Mouse (Mus musculus) heart, adult 18-20 months (tissue): ENCODE measurements around the gene Otp. TPM values are rescaled to one million over a fixed set of nuclear protein-coding genes. Genes with fewer than 3 reads are reported as not detected.

Source experiments
- DNase-seq, 2 experiments: peaks; one replicate each; pipeline ENCODE4 v3.0.0; 2021 to 2022; ENCODE audit warnings: mixed read lengths in 1 of 2
- total RNA-seq, 2 experiments: library from RNA; stranded (reverse); gene quantifications; 2 replicates each; pipeline ENCODE4 v1.2.3; 2021

The Otp gene
- total RNA-seq, 2 experiments from 2014 or later: not detected

DNA sequence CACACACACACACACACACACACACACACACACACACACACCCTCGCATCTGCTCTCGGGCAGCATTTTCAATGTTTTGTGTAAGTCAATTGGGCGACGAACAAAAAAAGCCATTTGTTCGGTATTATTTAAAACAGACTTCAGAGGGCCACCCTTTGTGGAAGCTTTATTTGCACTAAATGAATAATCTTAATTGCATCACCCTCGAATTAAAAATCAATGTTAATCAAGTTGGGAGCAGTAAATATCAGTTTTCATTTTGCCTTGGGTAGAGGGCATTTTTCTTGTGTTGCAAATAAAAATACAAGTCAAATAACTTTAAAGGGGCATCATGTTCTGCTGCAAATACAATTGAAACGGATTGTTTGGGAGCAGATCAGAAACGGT lies 1.4 kb upstream of the Otp start:
- no peak for DNase-seq

DNA sequence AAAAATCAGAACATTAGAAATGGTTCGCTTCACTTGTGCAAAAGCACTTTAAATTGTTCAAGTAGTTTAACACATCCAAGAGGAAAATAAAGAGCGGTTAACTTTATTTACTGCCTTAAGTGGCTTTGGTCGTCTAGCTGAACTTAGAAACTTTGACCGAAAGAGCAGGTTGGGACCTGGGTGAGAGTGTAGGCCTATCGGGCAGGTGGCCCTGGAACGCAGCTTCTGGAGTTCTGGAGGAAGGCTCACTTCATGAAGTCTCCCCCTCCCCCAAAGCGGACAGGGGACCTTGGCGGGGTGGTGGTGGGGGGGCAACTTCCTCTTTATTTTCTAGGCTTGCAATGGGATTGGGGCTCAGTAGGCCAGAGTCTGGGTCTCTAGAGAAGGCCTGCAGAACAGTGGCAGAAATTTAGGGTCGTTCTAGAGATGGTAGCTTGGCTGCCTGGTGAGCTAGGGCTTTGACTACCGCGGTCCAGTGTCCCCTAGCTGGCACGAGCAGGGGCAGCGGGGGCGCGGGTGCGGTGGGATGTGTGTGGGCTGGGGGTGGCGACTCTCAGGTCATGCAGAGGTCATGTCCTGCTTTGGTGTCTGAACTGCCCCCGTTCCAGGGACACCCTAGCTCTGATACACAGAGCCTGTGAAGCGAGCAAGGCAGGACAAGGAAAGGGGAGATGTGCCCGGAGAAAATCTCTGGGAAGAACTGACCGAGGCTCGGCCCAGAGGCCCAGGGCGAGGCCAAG lies 576 bp upstream of the Otp start:
- no peak for DNase-seq

DNA sequence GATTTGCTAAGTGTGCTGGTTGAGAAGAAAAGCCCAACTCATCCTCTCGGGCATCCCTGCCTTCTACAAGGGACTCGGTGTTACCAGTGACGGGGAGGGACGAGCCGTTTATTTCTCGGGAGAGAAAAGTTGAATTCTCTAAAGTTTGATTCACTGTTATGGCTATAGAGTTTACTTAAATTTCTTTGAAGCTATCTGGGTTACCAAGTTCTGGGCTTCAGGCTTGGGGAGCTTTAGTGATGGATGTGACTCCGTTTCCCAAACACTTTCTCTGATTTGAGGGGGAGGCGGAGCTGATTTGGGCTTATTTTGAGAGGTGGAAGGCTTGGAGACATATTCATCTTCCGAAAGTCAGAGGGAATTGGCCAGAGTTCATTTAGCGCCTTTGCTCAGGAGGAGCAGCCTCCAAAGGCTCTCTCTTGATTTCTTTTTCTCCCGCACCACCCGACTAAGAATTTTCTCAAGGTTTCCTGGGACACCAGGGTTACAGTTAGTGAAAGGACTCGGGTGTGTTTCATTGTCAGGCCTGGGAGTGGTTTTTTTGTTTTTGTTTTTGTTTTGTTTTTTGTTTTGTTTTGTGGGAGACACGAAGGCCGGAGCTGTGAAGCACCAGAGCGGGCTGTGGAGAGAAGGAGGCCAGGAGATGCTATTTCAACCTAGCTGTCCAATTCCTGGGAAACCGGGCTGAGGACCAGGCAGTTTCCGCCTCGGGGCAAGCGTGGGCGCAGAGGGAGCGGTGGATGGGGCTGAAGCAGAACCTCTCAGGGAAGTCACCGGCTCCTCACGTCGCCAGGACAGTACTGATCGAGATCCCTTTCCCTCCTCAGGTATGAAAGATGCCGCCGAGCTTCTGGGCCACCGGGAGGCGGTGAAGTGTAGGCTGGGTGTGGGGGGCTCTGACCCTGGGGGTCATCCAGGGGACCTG lies 1.1 kb downstream of the Otp start:
- no peak for DNase-seq

DNA sequence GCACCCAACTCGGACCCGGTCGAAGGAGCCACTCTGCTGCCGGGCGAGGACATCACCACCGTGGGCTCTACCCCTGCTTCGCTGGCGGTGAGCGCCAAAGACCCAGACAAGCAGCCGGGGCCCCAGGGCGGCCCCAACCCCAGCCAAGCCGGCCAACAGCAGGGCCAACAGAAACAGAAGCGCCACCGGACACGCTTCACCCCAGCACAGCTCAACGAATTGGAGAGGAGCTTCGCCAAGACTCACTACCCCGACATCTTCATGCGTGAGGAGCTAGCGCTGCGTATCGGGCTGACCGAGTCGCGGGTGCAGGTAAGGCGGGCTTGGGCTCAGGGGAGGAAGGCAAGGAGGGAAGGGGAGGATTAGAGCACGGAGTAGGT lies 1.8 kb downstream of the Otp start:
- no peak for DNase-seq

DNA sequence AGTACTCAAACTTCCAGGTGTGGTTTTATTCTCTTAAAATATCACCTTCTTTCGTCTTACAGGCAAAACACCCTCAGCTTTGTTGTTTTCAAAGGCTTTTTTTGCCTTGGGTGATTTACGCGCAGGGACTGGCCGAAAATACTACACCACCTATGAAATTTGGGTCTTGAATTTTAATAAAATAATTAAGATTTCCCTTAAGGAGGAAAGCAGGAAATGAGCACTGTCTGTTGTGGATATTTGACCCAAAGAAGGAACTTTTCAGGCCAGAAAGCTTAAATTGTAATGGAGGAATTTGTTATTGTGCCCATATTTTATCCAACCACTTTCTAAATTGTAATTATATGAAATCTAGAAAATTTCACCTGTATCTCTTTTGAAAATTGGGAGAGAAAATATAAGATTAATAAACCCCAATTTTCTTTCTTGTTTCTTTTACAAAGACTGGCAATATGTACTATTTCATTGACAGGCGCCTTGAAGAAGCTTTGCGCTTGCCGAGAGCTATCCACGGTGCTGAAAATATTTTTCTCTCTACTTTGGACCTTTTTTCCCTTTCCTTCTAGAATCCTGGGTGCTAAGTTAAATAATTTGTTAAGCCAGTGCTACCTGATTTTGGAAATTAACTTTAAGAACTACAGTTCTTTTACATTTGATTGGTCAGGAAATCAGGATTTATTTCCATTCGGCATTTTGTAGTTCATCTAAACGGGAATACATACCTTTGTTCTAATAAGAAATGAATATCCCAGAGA lies 2.8 kb downstream of the Otp start:
- no peak for DNase-seq

DNA sequence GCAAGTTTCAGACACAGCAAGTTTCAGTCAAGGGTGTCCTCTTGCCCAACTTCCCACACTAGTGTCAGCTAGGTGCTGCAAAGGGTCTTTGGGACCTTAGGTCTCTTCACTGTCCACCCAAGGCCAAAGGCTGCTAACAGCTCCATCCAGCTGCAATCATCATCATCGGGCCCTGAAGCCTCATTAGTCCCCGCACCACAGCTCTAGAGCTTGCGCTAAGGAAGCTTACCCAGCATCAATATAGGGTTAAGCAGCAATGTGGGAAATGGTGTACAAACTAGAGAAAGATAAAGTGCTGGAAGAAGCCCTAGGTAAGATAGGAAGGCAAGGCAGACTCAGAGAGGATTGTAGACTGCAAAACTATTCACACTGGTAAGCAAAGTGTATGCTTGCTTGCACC lies 5.8 kb downstream of the Otp start:
- DNase-seq: no peak

DNA sequence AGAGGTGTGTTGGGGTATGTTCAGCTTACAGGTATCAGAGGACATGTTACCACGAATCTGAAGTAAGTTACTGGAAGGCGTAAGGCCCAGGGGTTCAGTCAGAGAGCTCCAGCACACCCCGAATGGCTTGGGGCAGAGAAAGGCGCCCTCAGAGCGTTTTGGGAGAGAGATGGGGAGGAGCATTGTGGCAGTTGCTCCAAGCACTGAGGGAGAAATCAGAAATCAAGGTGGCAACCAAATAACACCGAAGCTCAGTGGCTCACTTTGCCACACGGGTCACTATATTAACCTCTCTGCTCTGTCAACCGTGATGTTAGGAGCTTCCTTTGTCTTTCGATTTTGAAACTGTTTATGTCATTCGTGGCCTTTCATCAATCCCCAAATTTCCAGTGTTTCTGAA lies 6.8 kb downstream of the Otp start:
- no peak for DNase-seq

DNA sequence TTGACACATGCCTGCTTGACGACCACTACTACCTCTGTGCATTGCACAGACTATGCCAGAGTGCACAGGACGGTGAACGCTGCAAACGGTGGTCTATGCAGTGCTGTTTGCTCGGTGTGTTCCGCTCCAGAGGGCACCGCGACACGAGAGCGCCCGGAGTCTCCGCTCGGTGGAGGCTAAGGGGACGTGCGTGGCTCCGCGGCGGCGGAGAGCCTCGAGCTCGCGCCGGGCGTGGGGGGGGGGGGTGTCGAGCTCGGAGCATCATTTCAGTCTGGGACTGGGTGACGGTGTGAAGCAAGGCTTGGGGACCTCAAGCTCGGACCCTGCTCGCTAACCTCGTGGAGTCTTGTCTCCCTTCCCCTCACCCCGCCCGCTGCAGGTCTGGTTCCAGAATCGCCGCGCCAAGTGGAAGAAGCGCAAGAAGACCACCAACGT lies 7.3 kb downstream of the Otp start:
- DNase-seq: peak in 1 of 2 experiments; percentile 4

DNA sequence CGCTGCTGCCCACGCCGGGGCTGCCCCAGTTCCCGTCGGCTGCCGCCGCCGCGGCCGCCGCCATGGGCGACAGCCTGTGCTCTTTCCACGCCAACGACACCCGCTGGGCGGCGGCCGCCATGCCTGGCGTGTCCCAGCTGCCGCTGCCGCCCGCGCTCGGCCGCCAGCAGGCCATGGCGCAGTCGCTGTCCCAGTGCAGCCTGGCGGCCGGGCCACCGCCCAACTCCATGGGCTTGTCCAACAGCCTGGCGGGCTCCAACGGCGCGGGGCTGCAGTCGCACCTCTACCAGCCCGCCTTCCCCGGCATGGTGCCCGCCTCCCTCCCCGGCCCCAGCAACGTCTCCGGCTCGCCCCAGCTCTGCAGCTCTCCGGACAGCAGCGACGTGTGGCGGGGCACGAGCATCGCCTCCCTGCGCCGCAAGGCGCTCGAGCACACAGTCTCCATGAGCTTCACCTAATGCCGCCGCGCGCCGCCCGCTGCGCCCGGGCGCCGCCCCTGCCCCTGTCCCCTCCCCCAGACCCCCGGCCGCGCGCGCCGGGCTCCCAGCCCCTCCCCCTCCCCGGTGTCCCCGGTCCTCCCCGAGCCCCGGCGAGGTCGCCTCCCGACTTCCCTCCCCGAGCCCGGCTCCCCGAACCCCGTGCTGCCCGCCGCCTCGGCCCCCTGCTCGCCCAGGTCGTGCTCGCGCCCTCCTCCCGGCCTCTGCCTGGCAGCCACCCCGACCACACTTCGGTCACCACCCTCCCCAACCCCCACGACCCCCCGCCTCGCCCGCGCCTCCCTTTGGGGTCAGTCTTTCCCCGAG lies 8.0 kb downstream of the Otp start:
- DNase-seq: peak in 1 of 2 experiments; percentile 27

DNA sequence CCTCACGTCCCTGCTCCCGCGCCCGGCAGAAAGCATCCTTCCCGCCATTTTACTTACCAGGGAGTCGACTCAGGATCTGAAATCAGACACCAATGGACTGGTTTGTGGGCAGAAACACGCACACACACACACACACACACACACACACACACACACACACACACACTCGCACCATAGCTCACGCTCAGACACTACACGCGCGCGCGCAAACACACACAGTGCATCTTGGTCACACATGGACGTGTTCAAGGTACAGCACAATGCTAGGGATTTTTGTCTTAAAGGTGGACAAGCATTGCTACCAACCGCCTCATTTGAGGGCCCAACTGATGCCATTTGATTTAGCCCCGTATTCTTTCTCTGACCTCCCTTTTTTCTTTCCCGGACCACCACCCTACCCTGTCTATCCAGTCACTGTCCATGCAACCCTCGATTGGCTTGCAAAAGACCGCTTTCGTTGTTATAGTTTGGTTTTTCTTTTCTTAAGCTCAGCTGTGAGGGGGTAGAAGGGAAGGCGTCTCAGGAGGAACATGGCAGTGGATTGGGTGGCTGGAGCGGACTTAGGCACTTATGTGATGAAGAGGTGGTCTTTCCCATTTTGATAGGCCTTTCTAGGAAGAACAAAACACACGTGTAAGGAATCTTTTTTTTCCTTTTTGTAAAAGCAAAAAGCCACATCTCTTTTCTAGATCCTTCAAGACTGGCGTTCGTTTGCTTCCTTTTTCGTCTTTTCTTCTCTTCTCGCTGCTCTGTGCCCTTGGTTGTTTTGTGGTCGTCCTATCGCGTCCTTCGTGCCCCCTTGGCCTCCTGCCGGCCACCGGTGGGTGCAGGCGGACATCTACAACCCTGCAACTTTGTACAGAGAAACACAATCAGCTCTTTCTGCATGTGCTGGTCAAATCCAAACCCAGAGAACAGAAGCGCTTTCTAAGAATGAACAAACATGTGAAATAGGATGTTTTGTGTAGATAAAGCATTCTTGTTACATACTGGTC lies 8.9 kb downstream of the Otp start:
- DNase-seq: peak in 1 of 2 experiments; percentile 17

DNA sequence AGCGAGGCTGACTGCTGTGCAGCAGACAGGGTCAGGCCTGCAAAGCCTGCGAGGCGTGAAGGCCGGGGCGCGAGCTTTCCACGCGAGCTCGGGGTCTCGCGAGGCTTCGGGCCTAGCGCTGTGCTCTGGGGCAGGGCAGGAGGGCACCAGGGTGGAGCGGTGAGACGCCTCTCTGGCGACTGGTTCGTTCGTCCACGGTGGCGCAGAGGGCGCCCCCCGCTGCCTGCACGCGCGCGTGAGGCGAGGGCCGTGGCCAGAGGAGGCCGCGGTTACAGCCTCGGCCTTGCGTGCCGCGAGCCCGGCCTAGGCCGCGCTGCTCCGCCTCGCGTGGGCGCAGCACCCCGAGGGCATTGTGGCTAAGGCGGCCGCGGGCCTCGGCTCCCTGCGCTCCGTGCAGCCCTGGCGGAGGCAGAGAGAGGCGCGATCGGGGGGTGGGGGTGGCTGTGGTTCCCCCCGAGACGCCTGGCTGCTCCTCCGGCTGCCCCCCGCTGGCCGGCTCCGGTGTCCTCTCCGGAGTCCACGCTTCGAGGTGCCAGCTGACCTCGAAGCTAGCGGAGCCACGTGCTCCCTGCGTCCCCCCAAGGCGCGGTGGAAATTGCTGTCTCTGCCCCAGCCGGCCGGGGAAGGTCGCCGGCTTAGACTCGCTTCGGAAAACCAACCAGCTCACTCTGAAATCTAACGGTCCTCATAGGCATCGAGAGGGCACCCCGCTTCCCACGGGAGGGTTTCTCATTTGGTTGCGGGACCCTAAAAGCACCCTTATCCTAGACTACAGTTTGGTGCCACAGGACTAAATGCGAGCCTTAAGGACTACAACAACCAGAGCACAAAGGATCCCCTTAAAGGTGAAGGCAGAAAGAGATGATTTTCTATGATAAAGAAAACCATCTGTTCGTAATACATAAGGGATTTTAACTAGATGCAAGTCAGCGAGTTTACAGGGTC lies 10.2 kb downstream of the Otp start:
- DNase-seq: no peak

DNA sequence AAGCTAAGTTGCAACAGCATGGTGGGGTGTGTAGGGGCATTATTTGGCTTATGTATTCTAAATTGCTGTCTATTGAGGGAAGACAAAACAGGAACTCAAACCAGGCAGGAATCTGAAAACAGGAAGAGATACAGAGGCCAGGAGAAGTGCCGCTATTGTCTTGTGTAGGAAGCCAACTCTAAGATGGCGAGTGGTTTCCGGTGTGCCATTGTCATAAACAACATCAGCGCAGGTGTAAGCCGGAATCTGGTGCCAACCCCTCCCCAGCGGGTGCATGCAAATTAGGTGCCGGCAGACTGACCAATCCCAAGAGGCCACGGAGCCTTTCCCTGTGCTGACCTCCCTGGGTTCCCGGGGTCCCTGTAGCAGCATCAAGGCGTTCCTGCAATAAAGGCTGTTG lies 32.4 kb downstream of the Otp start:
- DNase-seq: no peak

DNA sequence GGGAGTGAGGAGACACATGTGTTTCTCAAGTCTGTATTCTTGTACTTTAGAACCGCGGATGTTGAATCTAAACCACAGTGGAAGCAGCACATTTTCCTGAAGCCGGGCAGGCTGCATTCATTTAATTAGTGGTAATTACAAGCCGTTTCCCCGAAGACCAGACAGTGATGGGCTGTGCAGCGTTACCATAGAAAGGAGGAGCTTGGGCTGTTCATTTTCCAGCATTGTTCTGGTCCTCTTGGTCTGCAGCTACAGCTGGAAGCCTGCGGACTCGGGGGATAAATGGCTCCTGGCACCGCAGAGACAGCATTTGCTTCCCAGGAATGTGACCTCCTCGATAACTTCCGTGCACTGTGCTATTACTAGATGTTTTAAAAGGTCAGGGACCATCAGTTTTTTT lies 37.6 kb downstream of the Otp start:
- DNase-seq: no peak

DNA sequence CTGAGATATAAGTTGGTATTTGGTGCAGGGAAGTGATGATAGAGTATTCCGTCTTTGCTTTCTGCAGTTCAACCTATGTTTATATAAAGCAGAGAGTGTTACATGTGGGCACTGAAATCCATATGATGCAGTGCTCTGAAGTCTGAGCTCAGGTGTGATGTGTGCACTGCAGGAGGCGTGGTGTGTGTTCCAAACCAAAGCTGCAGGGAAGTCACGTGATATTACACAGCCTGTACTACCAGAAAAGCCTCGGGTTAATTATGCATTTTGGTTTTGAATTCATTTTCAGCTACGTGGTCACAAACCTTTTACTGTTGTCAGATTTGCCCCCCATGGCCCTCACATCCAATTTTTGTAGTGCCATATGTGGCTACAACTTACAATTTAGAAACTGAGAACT lies 40.3 kb downstream of the Otp start:
- DNase-seq: no peak

DNA sequence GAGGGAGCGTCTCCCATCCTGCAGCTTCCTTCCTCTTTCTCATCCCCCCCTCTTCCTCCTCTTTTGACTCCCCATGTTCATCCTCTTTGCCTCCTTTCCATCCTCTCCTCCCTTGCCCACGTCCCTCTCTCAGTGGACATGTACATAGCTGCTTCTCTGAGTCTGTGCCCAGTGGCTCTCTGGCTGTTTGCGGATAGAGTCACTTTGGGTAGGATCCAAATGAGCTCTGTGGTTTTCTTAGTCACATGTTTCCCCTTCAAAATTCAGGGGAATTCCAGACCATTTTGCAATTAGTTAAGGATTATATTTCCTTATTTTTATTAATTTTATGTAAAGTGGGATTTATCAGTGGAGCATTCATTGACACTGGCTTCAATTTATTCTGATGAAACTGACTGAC lies 52.7 kb downstream of the Otp start:
- no peak for DNase-seq
